Mouse (Mus musculus) heart, postnatal 0 days (tissue): ENCODE data around the gene Mepe.

Experiments
- CTCF ChIP-seq: IDR thresholded peaks from 2 replicates; pipeline ENCODE4 v1.5.1; 2016; ENCODE audit warnings: antibody characterized with exemption, control low read depth, low read depth
- EP300 ChIP-seq: IDR thresholded peaks from 2 replicates; pipeline ENCODE4 v1.6.1; 2016; ENCODE audit warnings: antibody characterized with exemption, low read depth

DNA sequence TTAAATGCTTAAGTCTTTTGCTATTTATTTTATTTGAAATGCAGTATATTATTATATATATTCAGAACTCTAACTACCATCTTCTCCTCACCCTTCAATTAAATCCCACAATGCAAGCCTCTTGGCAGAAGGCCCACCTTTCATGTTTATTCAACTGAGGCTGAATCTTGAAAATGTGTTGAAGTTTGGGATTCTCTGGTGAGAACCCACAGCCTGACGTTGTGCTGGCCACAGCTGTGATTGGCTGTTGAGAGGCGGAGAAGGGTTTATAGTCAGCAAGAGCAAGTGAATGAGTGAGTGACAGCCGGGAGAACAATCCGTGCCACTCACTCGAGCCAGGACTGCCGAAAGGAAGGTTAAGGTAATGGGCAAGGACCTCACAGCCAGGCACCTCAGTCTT is 26.1 kb upstream of the Mepe start, which contains the start of gene Ibsp:
- TF ChIP-seq CTCF, result no peak
- TF ChIP-seq EP300, result no peak
